Mouse (Mus musculus) spleen, adult 2 months (tissue): ENCODE measurements at regions not wholly inside any gene's neighbourhood (a gene's known extent, or its start where the extent isn't known, plus 50 kb on each side); places are given as distances from the start of the nearest gene placed in this dataset.

Experiments used
- DNase-seq, 2 experiments: peaks; one replicate each; pipeline versions ENCODE4 v3.0.0 to v3.0.0-alpha.2; 2012 to 2021; ENCODE audit warnings: low spot score in 2 of 2, low read depth in 1 of 2
- H3K27ac ChIP-seq: fragments of 200-500 bp; 2 replicates; pipeline ENCODE4 v1.5.1; 2012; ENCODE audit warnings: low read length, inconsistent platforms; ENCODE audit not compliant: insufficient read depth
- H3K27me3 ChIP-seq: fragments of 200-500 bp; 2 replicates; pipeline ENCODE4 v1.6.1; 2012; ENCODE audit warnings: mild to moderate bottlenecking, moderate library complexity, low read length, inconsistent platforms; ENCODE audit not compliant: control insufficient read depth, insufficient read depth
- H3K36me3 ChIP-seq: fragments of 200-500 bp; 2 replicates; pipeline ENCODE4 v1.6.1; 2012; ENCODE audit warnings: mild to moderate bottlenecking, low read length, inconsistent platforms; ENCODE audit not compliant: control insufficient read depth, insufficient read depth
- H3K4me1 ChIP-seq: fragments of 200-500 bp; 2 replicates; pipeline ENCODE4 v1.6.1; 2011; ENCODE audit warnings: inconsistent platforms; ENCODE audit not compliant: control insufficient read depth, insufficient read depth, insufficient read length
- H3K4me3 ChIP-seq: fragments of 200-500 bp; 2 replicates; pipeline ENCODE4 v1.5.1; 2011; ENCODE audit warnings: mild to moderate bottlenecking, inconsistent platforms; ENCODE audit not compliant: insufficient read depth, insufficient read length; ENCODE audit errors: extremely low read depth
- CTCF ChIP-seq: fragments of 200-500 bp; IDR thresholded peaks from 2 replicates; pipeline ENCODE4 v1.5.1; 2011; ENCODE audit warnings: mild to moderate bottlenecking, inconsistent platforms; ENCODE audit not compliant: insufficient read depth, insufficient read length, insufficient replicate concordance; ENCODE audit errors: extremely low read depth
- POLR2A ChIP-seq: fragments of 200-500 bp; IDR thresholded peaks from 2 replicates; pipeline ENCODE4 v1.6.1; 2011; ENCODE audit warnings: low read depth, low read length, inconsistent platforms
- WGBS: fragments of 180-500 bp; shearing (Covaris S2); methylation state at CpG from one replicate; pipeline ENCODE4 v1.1.7; 2018; 5-methylcytosine and 5-hydroxymethylcytosine counted together

GRCm38 (mm10) chr11:113142816-113143215 lies 360.8 kb downstream of the Sox9 start:
- H3K4me1 ChIP-seq = no peaks in the 10 kb centered on the region
- WGBS = 85% methylated on average over 1 of the region's 1 CpGs
- no peak for DNase-seq
- no peaks in the 10 kb centered on the region for H3K36me3 ChIP-seq
- H3K27ac ChIP-seq = no peak overlapping the region
- H3K4me3 ChIP-seq = no peak overlapping the region
- H3K27me3 ChIP-seq = no peaks in the 10 kb centered on the region
- TF ChIP-seq CTCF (no peak), POLR2A (no peak)

GRCm38 (mm10) chr11:113143839-113144627 lies 362.0 kb downstream of the Sox9 start:
- WGBS = 83% methylated on average over 14 of the region's 14 CpGs
- no peak overlapping the region for H3K27ac ChIP-seq

GRCm38 (mm10) chr11:113145721-113146120 lies 363.7 kb downstream of the Sox9 start:
- H3K27ac ChIP-seq = no peak overlapping the region
- no peak for DNase-seq
- no peaks in the 10 kb centered on the region for H3K27me3 ChIP-seq
- 90% methylated on average over 4 of the region's 4 CpGs for WGBS
- TF ChIP-seq CTCF (no peak), POLR2A (no peak)
- H3K4me3 ChIP-seq = no peak overlapping the region
- H3K4me1 ChIP-seq = no peaks in the 10 kb centered on the region
- H3K36me3 ChIP-seq = no peaks in the 10 kb centered on the region

More at GRCm38 (mm10) chr11:113143839-113144627, 362.0 kb downstream of the Sox9 start:
- H3K4me3 ChIP-seq = no peak overlapping the region
- no peaks in the 10 kb centered on the region for H3K4me1 ChIP-seq
- no peak for TF ChIP-seq CTCF
- TF ChIP-seq POLR2A = no peak
- H3K36me3 ChIP-seq = no peaks in the 10 kb centered on the region
- no peaks in the 10 kb centered on the region for H3K27me3 ChIP-seq
- no peak for DNase-seq

- 96% methylated on average over 8 of the region's 8 CpGs for WGBS
- Histone ChIP-seq H3K27me3 (no peaks in the 10 kb centered on the region), H3K27ac (no peak overlapping the region), H3K4me1 (no peaks in the 10 kb centered on the region), H3K4me3 (no peak overlapping the region), H3K36me3 (no peaks in the 10 kb centered on the region)
- DNase-seq = no peak
- TF ChIP-seq POLR2A (no peak), CTCF (no peak)
These were observed 364.7 kb downstream of the Sox9 start for GRCm38 (mm10) chr11:113146762-113147161.

GRCm38 (mm10) chr11:113147535-113148197 lies 365.6 kb downstream of the Sox9 start:
- Histone ChIP-seq H3K27ac (no peak overlapping the region), H3K4me3 (no peak overlapping the region), H3K4me1 (no peaks in the 10 kb centered on the region), H3K36me3 (no peaks in the 10 kb centered on the region), H3K27me3 (no peaks in the 10 kb centered on the region)
- WGBS = 88% methylated on average over 17 of the region's 17 CpGs
- DNase-seq = no peak
- TF ChIP-seq POLR2A (no peak), CTCF (no peak)

GRCm38 (mm10) chr11:113148198-113148537 lies 366.1 kb downstream of the Sox9 start:
- WGBS = 95% methylated on average over 9 of the region's 9 CpGs
- DNase-seq = no peak
- Histone ChIP-seq H3K4me1 (no peaks in the 10 kb centered on the region), H3K27ac (no peak overlapping the region), H3K27me3 (no peaks in the 10 kb centered on the region), H3K4me3 (no peak overlapping the region), H3K36me3 (no peaks in the 10 kb centered on the region)
- TF ChIP-seq POLR2A (no peak), CTCF (no peak)

GRCm38 (mm10) chr11:113155515-113155914 lies 373.5 kb downstream of the Sox9 start:
- Histone ChIP-seq H3K27me3 (no peaks in the 10 kb centered on the region), H3K4me1 (peaks cover 3% of the 10 kb centered on the region; the same call in 1 of the 2 replicates), H3K4me3 (no peak overlapping the region), H3K27ac (no peak overlapping the region), H3K36me3 (no peaks in the 10 kb centered on the region)
- WGBS = 93% methylated on average over 6 of the region's 6 CpGs
- no peak for DNase-seq
- no peak for TF ChIP-seq CTCF
- no peak for TF ChIP-seq POLR2A
